Mouse (Mus musculus) cerebellum, adult 9-10 months (tissue): ENCODE measurements around the gene Ptprj.

Experiments
- DNase-seq: peaks from one replicate; pipeline ENCODE4 v3.0.0; 2022

Gene Ptprj

GRCm38 (mm10) chr2:90558361-90558760 lies 22.1 kb downstream of the Ptprj start:
- no peak for DNase-seq

GRCm38 (mm10) chr2:90557913-90558312 lies 22.5 kb downstream of the Ptprj start:
- no peak for DNase-seq

DNA sequence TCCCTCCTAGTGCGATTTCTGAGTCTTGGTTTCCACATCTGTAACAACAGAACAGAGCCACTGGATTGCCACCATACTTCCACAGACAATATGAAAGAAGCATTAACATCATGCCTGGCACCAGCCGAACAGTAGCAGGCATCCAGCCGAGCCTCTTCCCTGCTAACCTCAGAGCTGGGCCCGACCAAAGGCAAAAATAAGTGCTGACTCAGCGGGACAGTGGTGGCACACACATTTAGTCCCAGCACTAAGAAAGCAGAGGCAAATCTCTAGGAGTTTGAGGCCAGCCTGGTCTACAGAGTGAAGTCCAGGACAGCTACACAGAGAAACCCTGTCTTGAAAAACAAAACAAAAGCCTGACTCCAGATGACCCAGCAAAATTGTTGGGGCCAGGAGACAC lies 24.7 kb downstream of the Ptprj start:
- DNase-seq, result no peak

GRCm38 (mm10) chr2:90554806-90555205 lies 25.6 kb downstream of the Ptprj start:
- no peak for DNase-seq

DNA sequence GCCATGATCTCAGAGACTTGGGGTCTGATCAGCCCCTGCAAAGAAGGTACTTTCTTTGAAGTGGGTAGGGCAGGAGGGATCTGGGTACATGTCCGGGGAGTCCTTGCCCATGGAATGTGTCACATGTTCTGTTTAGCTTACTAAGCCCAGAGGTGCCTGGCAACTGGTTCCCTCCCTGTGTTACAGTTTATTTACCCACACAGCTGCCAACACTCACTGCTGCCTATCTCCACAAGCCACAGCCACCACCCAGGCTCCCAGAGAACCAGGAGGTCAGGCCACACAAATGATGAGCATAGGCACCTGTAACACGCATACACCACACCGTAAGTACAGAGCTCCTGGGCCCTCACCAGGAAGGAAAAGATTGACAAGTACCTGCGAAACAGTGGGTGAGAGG lies 26.6 kb downstream of the Ptprj start:
- no peak for DNase-seq

GRCm38 (mm10) chr2:90550656-90551055 lies 29.8 kb downstream of the Ptprj start:
- no peak for DNase-seq

DNA sequence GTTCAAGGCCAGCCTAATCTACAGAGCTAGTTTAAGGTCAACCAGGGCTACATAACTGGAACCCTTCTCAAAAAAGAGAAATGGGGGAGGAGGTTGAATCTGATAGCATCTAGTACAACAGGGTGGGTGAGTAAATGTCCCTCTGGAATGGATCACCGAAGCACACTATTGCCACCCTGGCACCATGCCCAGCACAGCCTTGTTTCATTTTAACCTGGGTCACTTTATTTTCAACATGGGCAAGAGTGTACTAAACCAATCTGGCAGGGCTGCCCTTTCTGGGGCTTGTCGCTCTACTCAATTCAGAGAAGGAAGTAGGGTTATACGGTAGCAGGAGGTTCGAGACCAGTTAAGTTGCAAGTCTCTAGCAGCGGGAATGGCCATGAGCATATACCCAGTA lies 31.9 kb downstream of the Ptprj start:
- no peak for DNase-seq

- DNase-seq, result no peak
Measured at GRCm38 (mm10) chr2:90547144-90547609, 33.3 kb downstream of the Ptprj start.

DNA sequence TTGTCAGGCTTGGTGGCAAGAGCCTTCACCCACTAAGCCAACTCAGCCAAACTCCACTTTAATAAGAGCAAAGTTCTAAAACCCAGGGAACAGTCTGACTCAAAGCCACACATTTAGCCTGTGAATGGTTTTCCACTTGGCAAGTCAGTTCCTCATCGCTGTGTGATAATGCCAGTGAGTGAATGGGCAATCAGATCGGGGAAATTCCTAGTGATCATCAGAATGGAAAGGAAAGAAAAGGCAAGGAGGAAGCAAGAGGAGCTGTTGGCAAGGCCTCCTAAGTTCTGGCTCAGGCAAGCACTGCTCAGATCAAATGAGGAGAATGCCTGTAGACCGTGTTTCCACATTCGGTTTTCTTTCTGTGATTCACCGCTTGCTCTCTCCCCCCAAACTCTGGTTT lies 35.2 kb downstream of the Ptprj start:
- peak; percentile 58 for DNase-seq

- DNase-seq, result peak; percentile 94
Measured at GRCm38 (mm10) chr2:90543989-90544388, 36.5 kb downstream of the Ptprj start.

GRCm38 (mm10) chr2:90543106-90543702 lies 37.2 kb downstream of the Ptprj start:
- peak; percentile 73 for DNase-seq

- no peak for DNase-seq
Measured at GRCm38 (mm10) chr2:90542656-90543055, 37.8 kb downstream of the Ptprj start.

DNA sequence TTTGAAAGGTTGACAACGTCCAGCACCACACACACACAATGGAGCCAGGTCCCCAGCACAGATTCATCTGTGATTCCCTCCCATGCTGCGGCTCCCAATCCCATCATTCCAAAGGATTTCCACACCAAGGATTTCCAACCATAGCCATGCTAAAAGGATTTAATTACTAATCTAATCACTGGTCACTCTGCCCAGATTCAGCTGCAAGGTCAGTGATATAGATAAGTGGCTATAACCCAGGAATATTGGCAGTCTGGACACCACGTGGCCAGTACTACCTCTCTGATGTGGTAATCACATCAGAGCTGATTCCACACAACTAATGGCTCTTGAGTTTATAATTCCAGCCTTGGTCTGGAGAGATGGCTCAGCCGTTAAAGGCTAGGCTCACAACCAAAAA lies 41.2 kb downstream of the Ptprj start:
- no peak for DNase-seq

DNA sequence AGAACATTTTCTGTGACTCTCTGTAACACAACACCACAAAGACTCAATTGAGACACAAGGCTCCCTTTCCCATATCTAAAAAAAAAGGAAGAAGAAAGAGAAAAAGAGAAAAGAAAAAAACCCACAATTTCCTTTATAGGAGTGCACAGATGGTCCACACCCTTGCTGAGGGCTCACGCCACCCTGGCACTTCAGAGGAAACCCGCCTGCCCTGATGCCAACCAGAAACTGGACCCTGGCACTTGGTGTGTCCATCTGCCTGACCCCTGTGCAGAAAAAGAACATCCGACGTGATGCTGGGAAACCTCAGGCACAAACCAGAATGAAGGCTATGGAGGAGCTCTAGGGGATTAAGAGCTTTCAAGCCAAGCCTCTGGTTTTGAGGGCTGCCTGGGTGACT lies 43.2 kb downstream of the Ptprj start:
- peak; percentile 62 for DNase-seq

- no peak for DNase-seq
Measured at GRCm38 (mm10) chr2:90536555-90536954, 43.9 kb downstream of the Ptprj start.

DNA sequence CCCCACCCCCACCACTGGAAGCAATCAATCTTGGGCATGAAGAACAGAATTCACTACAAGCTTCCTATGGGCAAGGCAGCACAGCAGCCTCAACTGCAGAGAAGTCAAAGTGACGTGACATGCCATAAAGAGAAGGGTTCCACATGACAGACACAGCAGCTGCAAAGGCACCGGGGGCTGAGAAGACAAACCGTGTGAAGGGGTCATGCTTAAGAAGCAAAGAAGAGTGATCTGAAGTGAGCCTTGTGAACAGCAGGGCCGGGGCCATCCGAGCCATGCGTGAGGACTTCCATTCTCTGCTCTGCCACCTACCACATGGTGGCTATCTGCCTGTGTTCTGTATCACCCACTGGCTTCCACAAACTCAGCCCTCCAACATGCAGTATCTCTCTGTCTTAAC lies 45.7 kb downstream of the Ptprj start:
- no peak for DNase-seq

DNA sequence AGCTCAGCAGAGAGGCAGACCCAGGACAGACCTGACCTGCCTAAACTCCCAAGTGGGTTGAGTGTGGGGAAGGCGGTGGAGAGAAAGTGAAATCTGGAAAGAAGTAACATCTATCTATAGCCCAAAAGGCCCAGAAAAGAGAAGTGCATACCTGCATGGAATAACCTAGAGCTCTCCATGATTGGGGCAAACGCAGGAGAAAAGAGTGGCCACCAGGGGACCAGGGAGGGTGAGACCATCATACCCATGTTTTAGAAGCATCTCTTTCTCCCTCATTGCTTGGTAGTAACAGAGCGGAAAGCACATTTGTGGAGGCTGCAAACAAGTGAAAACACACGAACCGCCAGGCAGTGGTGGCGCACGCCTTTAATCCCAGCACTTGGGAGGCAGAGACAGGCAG lies 46.5 kb downstream of the Ptprj start:
- no peak for DNase-seq

DNA sequence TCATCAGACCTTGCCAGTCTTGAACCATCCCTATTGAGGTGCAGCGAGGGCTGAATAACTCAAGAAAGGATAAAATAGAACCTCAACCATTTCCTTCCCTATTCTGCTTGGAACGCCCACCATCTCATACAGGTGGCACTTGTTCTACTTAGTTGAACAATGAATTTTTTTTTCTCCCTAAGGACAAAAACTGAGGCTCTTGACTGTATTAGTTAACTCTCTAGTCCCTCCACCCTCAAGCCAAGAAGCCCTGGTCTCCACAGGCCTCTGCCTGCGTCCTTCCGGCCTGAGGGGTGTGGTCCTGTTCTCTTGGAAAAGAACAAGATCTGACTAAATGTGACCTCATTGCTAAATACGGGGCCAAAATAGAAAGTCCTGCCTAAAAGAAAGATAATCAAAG lies 48.4 kb downstream of the Ptprj start:
- no peak for DNase-seq

GRCm38 (mm10) chr2:90528107-90528506 lies 52.3 kb downstream of the Ptprj start:
- no peak for DNase-seq

DNA sequence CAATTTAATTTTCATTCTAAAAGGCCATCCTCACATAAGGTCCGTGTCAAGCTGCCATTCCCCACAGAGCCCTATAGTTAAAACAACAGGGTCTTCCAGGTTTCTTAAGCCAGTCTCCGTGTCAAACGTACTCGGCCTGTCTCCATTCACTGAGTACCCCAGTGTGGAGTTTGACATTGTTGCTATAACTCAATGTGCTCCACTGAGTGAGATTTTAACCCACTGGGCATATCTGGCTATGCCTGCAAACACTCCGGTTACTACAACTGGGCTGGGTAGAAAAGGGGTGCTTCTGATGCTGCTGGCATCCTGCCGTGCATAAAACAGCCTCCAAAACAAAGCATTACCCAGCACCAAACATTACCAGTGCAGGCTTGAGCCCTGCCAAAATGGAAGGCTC lies 53.5 kb downstream of the Ptprj start:
- no peak for DNase-seq

- DNase-seq, result no peak
Measured at GRCm38 (mm10) chr2:90526564-90526963, 53.9 kb downstream of the Ptprj start.

GRCm38 (mm10) chr2:90525807-90526206 lies 54.6 kb downstream of the Ptprj start:
- DNase-seq, result no peak

DNA sequence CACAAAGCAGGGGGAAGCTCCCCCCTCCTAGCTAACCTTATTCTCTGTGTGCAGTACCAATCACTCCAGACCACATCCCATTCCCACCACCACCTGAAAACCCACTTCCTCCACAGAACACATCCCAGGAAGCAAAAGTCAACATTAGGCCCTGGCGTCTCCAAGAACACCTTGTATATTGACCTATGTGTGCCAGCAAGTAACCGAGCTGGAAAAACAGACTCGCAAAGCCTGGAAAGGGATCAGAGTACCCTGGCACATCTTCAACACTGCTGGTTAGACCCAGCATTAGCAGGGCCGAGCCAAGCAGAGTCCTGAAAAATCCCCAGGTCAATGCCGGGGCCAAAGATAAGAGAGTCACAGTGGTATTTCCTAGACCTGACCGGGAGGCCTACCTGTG lies 58.0 kb downstream of the Ptprj start:
- peak; percentile 61 for DNase-seq

DNA sequence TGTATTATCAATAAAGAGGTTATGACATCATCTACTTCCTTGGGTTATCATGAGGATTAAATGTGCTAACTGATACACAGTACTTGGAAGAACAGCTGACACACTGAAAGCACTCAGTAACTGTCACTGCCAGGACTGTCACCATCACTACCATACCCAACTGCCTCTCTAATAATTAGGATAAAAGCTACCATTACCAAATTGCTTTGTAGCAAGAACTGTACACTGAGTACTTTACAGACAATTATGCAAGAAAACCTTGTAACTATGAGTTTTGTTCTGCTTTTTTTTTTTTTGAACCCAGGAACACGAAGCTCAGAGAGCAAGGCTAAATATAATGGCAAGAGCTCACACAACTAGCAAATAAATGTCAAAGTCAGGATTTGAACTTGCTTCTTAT lies 58.5 kb downstream of the Ptprj start:
- no peak for DNase-seq

- DNase-seq, result no peak
Measured at GRCm38 (mm10) chr2:90518296-90518695, 62.2 kb downstream of the Ptprj start.

DNA sequence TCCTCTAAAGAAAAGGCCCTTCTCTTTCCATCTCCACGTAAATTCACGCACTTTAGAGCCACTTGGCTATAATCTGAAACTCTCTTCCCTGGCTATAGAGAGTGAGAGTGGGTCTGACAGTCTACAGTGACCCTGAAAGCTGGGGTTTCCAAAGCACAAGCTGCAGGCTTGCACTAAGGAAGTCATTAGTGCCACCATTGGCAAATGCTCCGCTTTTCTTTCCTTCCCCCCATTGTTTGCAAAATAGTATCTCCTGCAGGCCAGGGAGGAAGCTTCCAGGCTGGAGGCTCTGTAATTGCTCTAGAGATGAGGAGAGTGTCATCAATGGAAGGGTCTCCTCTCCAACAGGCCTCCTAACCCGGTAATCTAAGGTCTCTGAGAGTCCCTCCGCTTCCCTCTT lies 65.5 kb downstream of the Ptprj start:
- no peak for DNase-seq
